Mouse (Mus musculus): ENCODE results near the gene Hnrnph2. TPM values are rescaled to one million over a fixed set of nuclear protein-coding genes. Genes with fewer than 3 reads are reported as not detected.

Hnrnph2 gene
- polyA plus RNA-seq, 1 experiment: 26.2 TPM

GRCm38 (mm10) chrX:134586447-134586846, 14.5 kb upstream of the Hnrnph2 start:
- Histone ChIP-seq H3K36me3 (ENCODE audit: control insufficient read depth, insufficient read depth) (peaks cover 18% of the 10 kb centered on the region), H3K4me3 (ENCODE audit: insufficient read depth, poor library complexity, severe bottlenecking) (peak overlapping the region; percentile 46), H3ac (ENCODE audit: control insufficient read depth, insufficient read length, low read depth) (peak overlapping the region; percentile 81), H3K79me3 (ENCODE audit: low read depth) (peaks cover 16% of the 10 kb centered on the region), H3K27me3 (ENCODE audit: control insufficient read depth, insufficient read depth, insufficient read length) (no peaks in the 10 kb centered on the region), H3K79me2 (ENCODE audit: control insufficient read depth, insufficient read depth) (peaks cover 24% of the 10 kb centered on the region)
- TF ChIP-seq CEBPB (IDR thresholded peaks at IDR 0.05; ENCODE audit: low read depth): no peak
- no peak for TF ChIP-seq FOSL1 (IDR thresholded peaks at IDR 0.05; ENCODE audit: insufficient read depth, low read length, poor library complexity, severe bottlenecking)

GRCm38 (mm10) chrX:134588261-134588660, 12.7 kb upstream of the Hnrnph2 start:
- Histone ChIP-seq H3K79me2 (ENCODE audit: control insufficient read depth, insufficient read depth) (peaks cover 24% of the 10 kb centered on the region), H3K4me3 (ENCODE audit: insufficient read depth, poor library complexity, severe bottlenecking) (no peak overlapping the region), H3K79me3 (ENCODE audit: low read depth) (peaks cover 16% of the 10 kb centered on the region), H3K36me3 (ENCODE audit: control insufficient read depth, insufficient read depth) (peaks cover 18% of the 10 kb centered on the region), H3K27me3 (ENCODE audit: control insufficient read depth, insufficient read depth, insufficient read length) (no peaks in the 10 kb centered on the region), H3ac (ENCODE audit: control insufficient read depth, insufficient read length, low read depth) (no peak overlapping the region)
- TF ChIP-seq USF1 (IDR thresholded peaks at IDR 0.05; ENCODE audit: low read depth): no peak
- TF ChIP-seq MYOG (IDR thresholded peaks at IDR 0.05; ENCODE audit: control insufficient read depth, extremely low read depth, insufficient read length): no peak
- no peak for TF ChIP-seq MYOD1 (IDR thresholded peaks at IDR 0.05; ENCODE audit: control insufficient read depth, insufficient read length, low read depth)
- no peak for TF ChIP-seq CEBPB (IDR thresholded peaks at IDR 0.05; ENCODE audit: low read depth)
- no peak for TF ChIP-seq FOSL1 (IDR thresholded peaks at IDR 0.05; ENCODE audit: insufficient read depth, low read length, poor library complexity, severe bottlenecking)
- no peak for TF ChIP-seq CTCF (IDR thresholded peaks at IDR 0.05; ENCODE audit: control insufficient read depth, insufficient read depth, insufficient read length)
- TF ChIP-seq MAX (IDR thresholded peaks at IDR 0.05): no peak

GRCm38 (mm10) chrX:134588997-134589396, 12.0 kb upstream of the Hnrnph2 start:
- no peak for TF ChIP-seq USF1 (IDR thresholded peaks at IDR 0.05; ENCODE audit: low read depth)
- no peak for TF ChIP-seq MYOD1 (IDR thresholded peaks at IDR 0.05; ENCODE audit: control insufficient read depth, insufficient read length, low read depth)
- peaks cover 18% of the 10 kb centered on the region for H3K36me3 ChIP-seq (ENCODE audit: control insufficient read depth, insufficient read depth)
- H3K27me3 ChIP-seq (ENCODE audit: control insufficient read depth, insufficient read depth, insufficient read length): no peaks in the 10 kb centered on the region
- H3K79me2 ChIP-seq (ENCODE audit: control insufficient read depth, insufficient read depth): peaks cover 24% of the 10 kb centered on the region
- no peak overlapping the region for H3ac ChIP-seq (ENCODE audit: control insufficient read depth, insufficient read length, low read depth)
- peaks cover 16% of the 10 kb centered on the region for H3K79me3 ChIP-seq (ENCODE audit: low read depth)
- H3K4me3 ChIP-seq (ENCODE audit: insufficient read depth, poor library complexity, severe bottlenecking): no peak overlapping the region

DNA sequence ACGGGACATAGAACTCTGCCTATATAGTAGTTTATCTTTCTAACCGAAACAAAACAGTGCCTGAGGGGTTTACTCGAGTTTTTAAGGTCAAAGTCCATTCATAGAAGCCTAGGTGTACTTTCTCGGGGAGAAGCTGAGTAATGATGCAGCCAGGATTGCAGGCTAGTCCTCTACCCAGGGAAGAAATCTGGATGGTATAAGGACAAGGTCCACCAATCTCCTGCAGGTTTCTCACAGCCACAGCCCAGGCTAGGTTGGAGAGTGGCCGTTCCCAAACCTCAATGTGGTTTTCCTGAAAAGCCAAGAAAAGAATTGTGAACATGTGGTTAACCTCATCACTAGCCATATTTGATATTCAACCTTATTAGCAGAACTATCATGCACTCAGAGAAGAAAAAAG, 11.1 kb upstream of the Hnrnph2 start:
- Histone ChIP-seq H3K4me3 (ENCODE audit: insufficient read depth, poor library complexity, severe bottlenecking) (no peak overlapping the region), H3K79me3 (ENCODE audit: low read depth) (peaks cover 16% of the 10 kb centered on the region), H3ac (ENCODE audit: control insufficient read depth, insufficient read length, low read depth) (no peak overlapping the region), H3K27me3 (ENCODE audit: control insufficient read depth, insufficient read depth, insufficient read length) (no peaks in the 10 kb centered on the region), H3K79me2 (ENCODE audit: control insufficient read depth, insufficient read depth) (peaks cover 24% of the 10 kb centered on the region), H3K36me3 (ENCODE audit: control insufficient read depth, insufficient read depth) (peaks cover 18% of the 10 kb centered on the region)
- no peak for TF ChIP-seq CTCF (IDR thresholded peaks at IDR 0.05; ENCODE audit: control insufficient read depth, insufficient read depth, insufficient read length)
- TF ChIP-seq MYOG (IDR thresholded peaks at IDR 0.05; ENCODE audit: control insufficient read depth, extremely low read depth, insufficient read length): no peak
- TF ChIP-seq FOSL1 (IDR thresholded peaks at IDR 0.05; ENCODE audit: insufficient read depth, low read length, poor library complexity, severe bottlenecking): no peak
- TF ChIP-seq MAX (IDR thresholded peaks at IDR 0.05): no peak
- no peak for TF ChIP-seq CEBPB (IDR thresholded peaks at IDR 0.05; ENCODE audit: low read depth)
- TF ChIP-seq USF1 (IDR thresholded peaks at IDR 0.05; ENCODE audit: low read depth): no peak
- TF ChIP-seq MYOD1 (IDR thresholded peaks at IDR 0.05; ENCODE audit: control insufficient read depth, insufficient read length, low read depth): no peak

- Histone ChIP-seq H3ac (ENCODE audit: control insufficient read depth, insufficient read length, low read depth) (no peak overlapping the region), H3K4me3 (ENCODE audit: insufficient read depth, poor library complexity, severe bottlenecking) (peak overlapping the region; percentile 36), H3K79me3 (ENCODE audit: low read depth) (peaks cover 38% of the 10 kb centered on the region), H3K36me3 (ENCODE audit: control insufficient read depth, insufficient read depth) (peaks cover 6% of the 10 kb centered on the region), H3K27me3 (ENCODE audit: control insufficient read depth, insufficient read depth, insufficient read length) (no peaks in the 10 kb centered on the region), H3K79me2 (ENCODE audit: control insufficient read depth, insufficient read depth) (peaks cover 53% of the 10 kb centered on the region)
- no peak for TF ChIP-seq CTCF (IDR thresholded peaks at IDR 0.05; ENCODE audit: control insufficient read depth, insufficient read depth, insufficient read length)
- TF ChIP-seq CEBPB (IDR thresholded peaks at IDR 0.05; ENCODE audit: low read depth): peak; percentile 48
- TF ChIP-seq MYOD1 (IDR thresholded peaks at IDR 0.05; ENCODE audit: control insufficient read depth, insufficient read length, low read depth): no peak
These were observed 935 bp upstream of the Hnrnph2 start for GRCm38 (mm10) chrX:134599922-134600565.

- Histone ChIP-seq H3K79me2 (ENCODE audit: control insufficient read depth, insufficient read depth) (peaks cover 55% of the 10 kb centered on the region), H3K79me3 (ENCODE audit: low read depth) (peaks cover 38% of the 10 kb centered on the region), H3K27me3 (ENCODE audit: control insufficient read depth, insufficient read depth, insufficient read length) (no peaks in the 10 kb centered on the region), H3ac (ENCODE audit: control insufficient read depth, insufficient read length, low read depth) (peak overlapping the region; percentile 67), H3K4me3 (ENCODE audit: insufficient read depth, poor library complexity, severe bottlenecking) (peak overlapping the region; percentile 48), H3K36me3 (ENCODE audit: control insufficient read depth, insufficient read depth) (peaks cover 6% of the 10 kb centered on the region)
- TF ChIP-seq MYOG (IDR thresholded peaks at IDR 0.05; ENCODE audit: control insufficient read depth, extremely low read depth, insufficient read length): no peak
These were observed 571 bp downstream of the Hnrnph2 start for GRCm38 (mm10) chrX:134601380-134602120.

Measured in C2C12 (cell line).